In genomic region chr15:27779398-27779797, GRCm38 (mm10) we compare ENCODE assay signal across 9 mouse cellular contexts.
DNase-seq lines count a peak whose midpoint lies in the region; ATAC-seq lines count a peak whose summit lies in the region.
"Had no signal": no experiment of that assay in that cellular context is flagged by ENCODE, and none has a peak within 500 bp of the region (broad histone marks: within the 10 kb centered on the region; RNA-seq: fewer than 3 reads in every experiment).

No protein-coding gene starts in this region.

- H3K4me2 ChIP-seq in liver, embryonic 15.5 days: no peak overlapping the region
- no peak overlapping the region for H3K4me2 ChIP-seq in forebrain, embryonic 12.5 days
- H3K4me2 ChIP-seq in intestine, embryonic 15.5 days (replicated peaks): no peak overlapping the region
- H3K4me2 ChIP-seq in neural tube, embryonic 14.5 days (ENCODE audit: low read depth, low read length): peak overlapping the region; percentile 3; the same call in 1 of the 2 replicates

- no peaks in the 10 kb centered on the region; the same call in 1 of the 2 replicates for H3K27me3 ChIP-seq in liver, embryonic 15.5 days
- H3K27me3 ChIP-seq in forebrain, embryonic 12.5 days: no peaks in the 10 kb centered on the region
- H3K27me3 ChIP-seq in intestine, embryonic 15.5 days (replicated peaks): no peaks in the 10 kb centered on the region
- no peaks in the 10 kb centered on the region for H3K27me3 ChIP-seq in neural tube, embryonic 14.5 days (ENCODE audit: control insufficient read depth, insufficient read depth, low read length)

- ATAC-seq in liver, embryonic 15.5 days (ENCODE audit: insufficient read depth): no peak
- no peak for ATAC-seq in forebrain, embryonic 12.5 days (ENCODE audit: low FRiP score)
- no peak for ATAC-seq in intestine, embryonic 15.5 days
- no peak for ATAC-seq in neural tube, embryonic 14.5 days (ENCODE audit: low read depth)
- no peak for ATAC-seq in CD4-positive, CD25-positive, alpha-beta regulatory T cell, adult 4 months

- no peaks in the 10 kb centered on the region for H3K36me3 ChIP-seq in liver, embryonic 15.5 days (replicated peaks)
- no peaks in the 10 kb centered on the region for H3K36me3 ChIP-seq in forebrain, embryonic 12.5 days (replicated peaks)
- no peaks in the 10 kb centered on the region for H3K36me3 ChIP-seq in intestine, embryonic 15.5 days
- no peaks in the 10 kb centered on the region for H3K36me3 ChIP-seq in neural tube, embryonic 14.5 days (ENCODE audit: control insufficient read depth, insufficient read depth, low read length)

- H3K4me3 ChIP-seq in liver, embryonic 15.5 days (replicated peaks): no peak overlapping the region
- no peak overlapping the region for H3K4me3 ChIP-seq in forebrain, embryonic 12.5 days (replicated peaks)
- no peak overlapping the region for H3K4me3 ChIP-seq in intestine, embryonic 15.5 days (replicated peaks)
- H3K4me3 ChIP-seq in neural tube, embryonic 14.5 days (ENCODE audit: low read depth, low read length): no peak overlapping the region

- no peak for DNase-seq in liver
- no peak for DNase-seq in cerebellum, adult 11-12 months
- DNase-seq in adrenal gland, postnatal 4 days (ENCODE audit: low spot score in 2 of 2): no peak
- DNase-seq: lung, postnatal 4 days had no signal

- no peaks in the 10 kb centered on the region for H3K9me3 ChIP-seq in liver, embryonic 15.5 days (replicated peaks)
- no peaks in the 10 kb centered on the region for H3K9me3 ChIP-seq in forebrain, embryonic 12.5 days
- H3K9me3 ChIP-seq in intestine, embryonic 15.5 days: no peaks in the 10 kb centered on the region
- no peaks in the 10 kb centered on the region for H3K9me3 ChIP-seq in neural tube, embryonic 14.5 days (ENCODE audit: control insufficient read depth, low read length)

- peaks cover 8% of the 10 kb centered on the region for H3K4me1 ChIP-seq in liver, embryonic 15.5 days (replicated peaks)
- peaks cover 84% of the 10 kb centered on the region for H3K4me1 ChIP-seq in forebrain, embryonic 12.5 days
- peaks cover 66% of the 10 kb centered on the region for H3K4me1 ChIP-seq in intestine, embryonic 15.5 days (replicated peaks)
- H3K4me1 ChIP-seq in neural tube, embryonic 14.5 days (ENCODE audit: control insufficient read depth, insufficient read depth, low read length): peaks cover 75% of the 10 kb centered on the region

- H3K27ac ChIP-seq in liver, embryonic 15.5 days (replicated peaks): 0 out of 2 replicates have a peak overlapping the region, but pooled peaks have one; percentile 4
- H3K27ac ChIP-seq in forebrain, embryonic 12.5 days: peak overlapping the region; percentile 80
- H3K27ac ChIP-seq in intestine, embryonic 15.5 days: peak overlapping the region; percentile 77
- H3K27ac ChIP-seq in neural tube, embryonic 14.5 days (ENCODE audit: low read depth, low read length): peak overlapping the region; percentile 74

- no peak overlapping the region for H3K9ac ChIP-seq in liver, embryonic 15.5 days
- H3K9ac ChIP-seq in forebrain, embryonic 12.5 days: no peak overlapping the region
- H3K9ac ChIP-seq in intestine, embryonic 15.5 days: no peak overlapping the region
- no peak overlapping the region for H3K9ac ChIP-seq in neural tube, embryonic 14.5 days (replicated peaks; ENCODE audit: low read depth, low read length)

- 63% methylated on average over 11 of the region's 11 CpGs for WGBS in liver, embryonic 15.5 days (ENCODE audit: insufficient replicate concordance)
- 43% methylated on average over 11 of the region's 11 CpGs for WGBS in forebrain, embryonic 12.5 days
- 52% methylated on average over 11 of the region's 11 CpGs for WGBS in intestine, embryonic 15.5 days
- WGBS in neural tube, embryonic 14.5 days: 36% methylated on average over 11 of the region's 11 CpGs

Comparison
In these comparisons a context has a peak if more than half of its experiments do, and no peak if none do; other contexts are left out.
1. H3K27ac ChIP-seq: peak in every context shown above with its lines; median percentile 80 in forebrain, embryonic 12.5 days; 77 in intestine, embryonic 15.5 days; 74 in neural tube, embryonic 14.5 days; 4 in liver, embryonic 15.5 days.